Mouse (Mus musculus) bone marrow macrophage, adult 2 months (primary cell): ENCODE data around the gene Gramd4.

Experiments
- CTCF ChIP-seq: IDR thresholded peaks from 2 replicates; pipeline ENCODE4 v1.5.1; 2012; ENCODE audit warnings: low read depth, mild to moderate bottlenecking, low read length, moderate library complexity
- POLR2A ChIP-seq: IDR thresholded peaks from 2 replicates; pipeline ENCODE4 v1.6.1; 2012; ENCODE audit warnings: mild to moderate bottlenecking, low read depth, low read length, borderline replicate concordance

DNA sequence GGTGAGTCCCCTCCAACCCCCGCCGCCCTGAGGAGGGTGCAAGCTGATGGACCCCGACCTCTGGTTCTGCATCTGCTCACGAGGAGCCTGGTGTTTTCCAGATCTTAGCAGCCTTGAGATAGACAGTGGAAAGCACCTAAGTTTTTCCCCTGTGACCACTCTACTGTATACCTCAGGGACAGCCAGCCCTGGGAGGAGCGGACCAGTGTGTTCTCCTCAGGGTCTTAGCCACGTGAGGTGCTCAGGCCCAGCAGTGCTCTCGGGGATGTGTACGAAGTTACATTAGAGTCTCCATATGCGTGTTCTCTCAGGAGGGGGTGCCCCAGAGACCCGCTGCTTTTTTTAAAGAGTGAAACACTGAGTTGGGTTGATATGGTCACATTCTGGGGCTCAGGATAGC lies 73.2 kb downstream of the Gramd4 start:
- TF ChIP-seq CTCF (no peak), POLR2A (no peak)
